Mouse (Mus musculus) activated CD4-positive, CD25-positive, alpha-beta regulatory T cell (primary cell): ENCODE measurements around the gene AC161166.1. TPM values are rescaled to one million over a fixed set of nuclear protein-coding genes. Genes with fewer than 3 reads are reported as not detected.

Experiments
- polyA plus RNA-seq, 2 experiments: library from polyadenylated mRNA; unstranded; fragments of 100-300 nt; shearing (Covaris generic); gene quantifications; one replicate each; pipeline ENCODE4 v1.2.1; 2017

AC161166.1 gene
- polyA plus RNA-seq: under 1 TPM in 1 of 2 experiments, not detected in 1; 0.17 TPM

DNA sequence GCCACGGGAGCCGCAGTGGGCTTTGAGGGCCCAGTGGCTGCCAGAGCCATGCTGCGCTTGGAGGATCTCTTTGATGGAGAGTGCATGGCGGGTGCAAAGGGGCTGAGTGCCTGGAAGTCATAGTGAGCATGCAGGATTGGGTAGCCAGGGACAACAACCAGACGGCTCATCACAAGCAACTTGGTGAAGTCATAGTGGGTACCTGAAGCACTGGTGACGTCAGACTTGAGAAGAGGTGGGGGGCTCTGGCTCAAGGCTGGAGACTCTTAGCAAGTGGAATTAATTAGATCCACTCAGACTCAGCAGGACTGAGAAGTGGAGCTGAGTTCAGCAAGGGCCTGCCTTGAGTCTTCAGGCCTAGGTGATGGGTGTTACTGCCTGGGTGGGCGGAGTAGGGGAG lies at the start of gene AC161166.1:
Gene AC161166.1, minus strand, starts transcription at position 101 of the 400 bp plus-strand sequence.

DNA sequence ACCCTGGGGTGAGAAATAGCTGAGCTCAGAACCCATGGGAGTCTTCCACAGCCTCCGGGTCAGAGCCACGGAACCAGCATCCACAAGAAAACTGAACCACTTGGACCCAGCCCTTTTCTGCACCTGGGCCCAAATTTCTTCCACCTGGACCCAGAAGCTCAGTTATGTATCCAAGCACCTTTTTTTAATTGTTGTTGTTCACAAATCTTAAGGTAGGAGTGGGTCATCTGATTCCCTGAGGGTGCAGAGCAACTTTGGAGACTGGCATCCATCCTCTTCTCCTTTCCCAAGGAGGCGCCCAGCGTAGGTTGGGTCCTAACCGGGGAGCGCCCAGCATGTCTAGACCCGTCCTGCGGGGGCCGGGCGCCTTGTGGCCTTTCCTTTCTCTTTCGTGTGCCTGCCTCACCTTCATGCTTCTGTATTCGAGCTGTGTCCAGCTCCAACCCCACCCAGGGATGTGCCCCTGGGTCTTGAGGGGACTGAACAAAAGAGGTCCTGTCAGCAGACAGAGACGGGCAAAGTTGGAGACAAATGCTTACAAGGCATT lies 33.9 kb upstream of the AC161166.1 start, which contains the start of the genes Pinlyp and Xrcc1:
Gene Pinlyp, minus strand, starts transcription at position 51 of the 547 bp plus-strand sequence.
Gene Xrcc1, plus strand, starts transcription at position 222 of the 547 bp plus-strand sequence.

DNA sequence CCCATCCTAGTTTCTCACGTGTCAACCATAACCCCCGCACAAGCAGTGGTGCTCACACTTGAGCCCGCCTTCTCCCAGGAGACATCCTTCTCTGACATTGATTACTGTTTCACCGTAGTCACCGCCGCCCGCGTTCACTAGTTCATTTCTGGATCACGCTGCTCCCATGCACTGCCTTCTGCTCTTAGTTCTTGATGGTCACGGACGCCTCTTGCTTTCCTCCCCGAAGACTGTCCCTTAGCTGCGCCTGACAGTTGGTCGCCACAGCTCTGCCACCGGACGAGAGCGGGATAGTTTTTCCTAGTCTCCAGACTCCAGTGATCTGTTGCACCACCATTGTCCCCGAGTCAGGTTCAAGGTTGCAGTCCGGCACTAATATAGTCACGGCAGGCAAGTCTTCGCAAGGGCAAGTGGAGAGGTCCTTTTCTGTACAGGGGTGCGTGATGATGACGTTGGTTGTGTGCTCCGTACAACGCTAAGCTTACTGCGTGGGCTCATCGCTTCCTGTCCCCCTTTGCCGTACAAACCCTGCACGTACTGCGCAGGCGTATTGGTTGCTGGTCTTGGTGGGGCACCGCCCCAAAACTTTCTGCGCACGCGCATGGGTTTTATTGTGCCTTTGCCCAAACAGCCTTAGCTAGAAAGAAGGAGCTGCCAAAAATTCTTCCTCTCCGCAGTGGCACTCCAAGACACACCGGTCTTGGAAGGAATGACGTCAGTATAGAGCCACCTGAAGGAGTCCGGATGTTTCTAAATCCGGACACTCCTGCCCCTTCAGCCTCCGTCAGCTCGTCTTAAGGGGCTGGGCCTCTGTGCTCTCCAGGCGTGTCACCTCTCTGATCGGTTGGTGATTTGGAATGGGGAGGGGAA lies 18.0 kb upstream of the AC161166.1 start, which contains the start of gene Irgq:
Gene Irgq, plus strand, starts transcription at position 628 of the 870 bp plus-strand sequence.

DNA sequence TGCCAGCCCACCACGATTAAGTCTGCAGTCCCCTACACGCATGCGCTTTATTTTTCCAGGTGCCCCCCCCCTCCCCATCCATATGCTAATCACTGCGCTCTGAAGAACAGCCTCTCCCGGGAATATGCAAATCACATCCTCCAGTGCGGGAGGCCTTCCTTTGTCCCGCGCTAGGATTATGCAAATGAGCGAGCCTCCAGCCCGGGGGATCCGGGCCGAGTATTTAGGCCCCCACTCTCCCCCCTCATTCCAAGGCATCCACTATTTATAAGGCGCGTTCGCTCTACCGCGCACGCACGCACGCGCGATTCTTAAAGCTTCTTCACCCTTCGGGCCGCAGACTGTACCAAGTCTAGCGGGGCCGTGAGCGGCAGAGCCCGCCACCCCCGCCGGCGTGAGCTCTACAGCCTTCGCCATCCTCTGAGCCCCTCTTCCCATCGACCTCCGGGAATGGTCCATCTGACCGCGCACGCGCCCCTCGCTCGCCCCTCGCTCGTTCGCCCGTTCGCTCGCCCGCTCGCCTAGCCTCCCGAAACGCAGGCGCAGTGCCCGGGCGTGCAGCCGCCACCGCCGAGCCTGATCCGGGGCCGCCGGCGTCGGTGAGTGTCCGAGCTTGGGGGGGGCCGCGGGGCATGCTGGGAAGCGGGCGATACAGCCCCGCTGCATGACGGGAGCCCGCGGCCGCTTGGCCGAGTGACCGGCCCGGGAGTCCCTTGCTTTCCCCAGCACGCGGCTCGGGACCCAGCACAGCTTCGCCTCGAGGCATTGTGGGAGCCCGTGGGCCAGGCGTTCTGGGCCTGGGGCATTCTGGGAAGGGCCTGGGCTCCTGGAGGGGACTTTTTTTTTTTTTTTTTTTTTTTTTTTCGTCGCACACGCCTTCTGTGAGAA lies 5.2 kb downstream of the AC161166.1 start, which contains the start of gene Zfp428:
Gene Zfp428, plus strand, starts transcription at position 169 of the 888 bp plus-strand sequence.

GRCm38 (mm10) chr7:24481474-24482207 lies 30.6 kb downstream of the AC161166.1 start, which contains the start of gene Cadm4:
Gene Cadm4, plus strand, starts transcription at chr7:24482023.

GRCm38 (mm10) chr7:24462388-24463319 lies 49.6 kb downstream of the AC161166.1 start, which contains the start of gene Plaur:
Gene Plaur, plus strand, starts transcription at chr7:24462484.

Other genes starting within 250 kb of the AC161166.1 start
- 1 to 10 TPM in 1 of 2 experiments, under 1 TPM in 1; 0.38 to 4.9 TPM for gene Zfp93, start 242.0 kb downstream of the AC161166.1 start, polyA plus RNA-seq
- gene Zfp61, start 211.2 kb downstream of the AC161166.1 start, polyA plus RNA-seq: 10 to 100 TPM; 12.4 to 17.5 TPM
- 10 to 100 TPM in 1 of 2 experiments, 1 to 10 TPM in 1; 6.6 to 10.0 TPM for gene Zfp94, start 195.8 kb downstream of the AC161166.1 start, polyA plus RNA-seq
- gene Tescl, start 178.5 kb downstream of the AC161166.1 start, polyA plus RNA-seq: not detected
- gene Lypd5, start 163.3 kb downstream of the AC161166.1 start, polyA plus RNA-seq: not detected
- 100 to 1,000 TPM; 272 to 290 TPM for gene Kcnn4, start 142.2 kb downstream of the AC161166.1 start, polyA plus RNA-seq
- gene Smg9, start 112.8 kb downstream of the AC161166.1 start, polyA plus RNA-seq: 10 to 100 TPM; 48.9 to 57.5 TPM
- gene Irgc1, start 60.2 kb downstream of the AC161166.1 start, polyA plus RNA-seq: under 1 TPM in 1 of 2 experiments, not detected in 1; 0.10 TPM
- gene Plaur, start 50.0 kb downstream of the AC161166.1 start, polyA plus RNA-seq: 1 to 10 TPM in 1 of 2 experiments, under 1 TPM in 1; 0.31 to 3.7 TPM
- under 1 TPM in 1 of 2 experiments, not detected in 1; 0.25 TPM for gene Cadm4, start 30.4 kb downstream of the AC161166.1 start, polyA plus RNA-seq
- 1 to 10 TPM; 1.3 to 2.3 TPM for gene Zfp428, start 5.4 kb downstream of the AC161166.1 start, polyA plus RNA-seq
- gene Irgq, start 18.2 kb upstream of the AC161166.1 start, polyA plus RNA-seq: 1 to 10 TPM; 1.8 to 3.9 TPM
- gene Pinlyp, start 33.7 kb upstream of the AC161166.1 start, polyA plus RNA-seq: not detected
- gene Xrcc1, start 33.8 kb upstream of the AC161166.1 start, polyA plus RNA-seq: 10 to 100 TPM; 46.1 to 52.3 TPM
- 10 to 100 TPM; 19.5 to 23.5 TPM for gene Ethe1, start 75.1 kb upstream of the AC161166.1 start, polyA plus RNA-seq
- under 1 TPM; 0.28 to 0.32 TPM for gene Zfp575, start 75.2 kb upstream of the AC161166.1 start, polyA plus RNA-seq
- gene Phldb3, start 98.3 kb upstream of the AC161166.1 start, polyA plus RNA-seq: under 1 TPM; 0.50 to 0.64 TPM
- not detected for gene Lypd3, start 124.1 kb upstream of the AC161166.1 start, polyA plus RNA-seq
- not detected for gene Tex101, start 164.2 kb upstream of the AC161166.1 start, polyA plus RNA-seq
- not detected for gene BC049730, start 196.8 kb upstream of the AC161166.1 start, polyA plus RNA-seq
- gene Gm4763, start 214.5 kb upstream of the AC161166.1 start, polyA plus RNA-seq: not detected
- gene Cd177, start 247.9 kb upstream of the AC161166.1 start, polyA plus RNA-seq: under 1 TPM in 1 of 2 experiments, not detected in 1; 0.15 TPM